Mouse (Mus musculus): ENCODE results near the gene Zfp950. TPM values are rescaled to one million over a fixed set of nuclear protein-coding genes. Genes with fewer than 3 reads are reported as not detected.
A peak's percentile ranks its signal among the peaks of the same experiment; 100 is the strongest.

Gene Zfp950
- total and polyA plus RNA-seq, 2 experiments, result 3.9 to 26.0 TPM

GRCm38 (mm10) chr19:61080251-61080749, 60.3 kb downstream of the Zfp950 start:
- Histone ChIP-seq H3K36me3 (ENCODE audit: control insufficient read depth, insufficient read depth, low read length) (peaks cover 6% of the 10 kb centered on the region), H3K9ac (ENCODE audit: low read depth, low read length) (no peak overlapping the region), H3K4me1 (ENCODE audit: control insufficient read depth, insufficient read depth, low read length) (0 out of 2 replicates have a peak, but pooled peaks cover 2% of the 10 kb centered on the region), H3K27me3 (ENCODE audit: control insufficient read depth, insufficient read depth, low read length) (no peaks in the 10 kb centered on the region), H3K27ac (replicated peaks; ENCODE audit: insufficient read depth, low read depth, low read length) (no peak overlapping the region), H3K4me3 (ENCODE audit: insufficient read depth, low read depth, low read length) (no peak overlapping the region), H3K79me2 (ENCODE audit: control insufficient read depth, insufficient read depth, low read length) (no peaks in the 10 kb centered on the region)
- 68% methylated on average over 5 of the region's 5 CpGs for WGBS
- no peak for TF ChIP-seq CTCF (IDR thresholded peaks at IDR 0.05; ENCODE audit: low read depth, low read length)
- TF ChIP-seq POLR2A (IDR thresholded peaks at IDR 0.05; ENCODE audit: extremely low read depth, insufficient read depth, low read length), result no peak
- peak; percentile 54 for DNase-seq (ENCODE audit: extremely low read depth, low read depth, low spot score)

GRCm38 (mm10) chr19:61078622-61079021, 62.0 kb downstream of the Zfp950 start:
- TF ChIP-seq POLR2A (IDR thresholded peaks at IDR 0.05; ENCODE audit: extremely low read depth, insufficient read depth, low read length) (no peak), CTCF (IDR thresholded peaks at IDR 0.05; ENCODE audit: low read depth, low read length) (no peak)
- H3K9ac ChIP-seq (ENCODE audit: low read depth, low read length), result no peak overlapping the region
- peaks cover 8% of the 10 kb centered on the region for H3K36me3 ChIP-seq (ENCODE audit: control insufficient read depth, insufficient read depth, low read length)
- H3K27me3 ChIP-seq (ENCODE audit: control insufficient read depth, insufficient read depth, low read length), result no peaks in the 10 kb centered on the region
- H3K27ac ChIP-seq (replicated peaks; ENCODE audit: insufficient read depth, low read depth, low read length), result no peak overlapping the region
- no peak overlapping the region for H3K4me3 ChIP-seq (ENCODE audit: insufficient read depth, low read depth, low read length)
- no peak for DNase-seq (ENCODE audit: extremely low read depth, low read depth, low spot score)
- H3K79me2 ChIP-seq (ENCODE audit: control insufficient read depth, insufficient read depth, low read length), result no peaks in the 10 kb centered on the region
- H3K4me1 ChIP-seq (ENCODE audit: control insufficient read depth, insufficient read depth, low read length), result 0 out of 2 replicates have a peak, but pooled peaks cover 2% of the 10 kb centered on the region
- WGBS, result 81% methylated on average over 3 of the region's 3 CpGs

GRCm38 (mm10) chr19:61065011-61065410, 75.6 kb downstream of the Zfp950 start:
- H3K36me3 ChIP-seq (ENCODE audit: control insufficient read depth, insufficient read depth, low read length), result peaks cover 1% of the 10 kb centered on the region

GRCm38 (mm10) chr19:61064386-61064785, 76.3 kb downstream of the Zfp950 start:
- no peak for DNase-seq (ENCODE audit: extremely low read depth, low read depth, low spot score)
- H3K9ac ChIP-seq (ENCODE audit: low read depth, low read length), result no peak overlapping the region
- peaks cover 3% of the 10 kb centered on the region; the same call in 1 of the 2 replicates for H3K4me1 ChIP-seq (ENCODE audit: control insufficient read depth, insufficient read depth, low read length)
- no peak overlapping the region for H3K4me3 ChIP-seq (ENCODE audit: insufficient read depth, low read depth, low read length)
- WGBS, result 96% methylated on average over 3 of the region's 3 CpGs
- H3K36me3 ChIP-seq (ENCODE audit: control insufficient read depth, insufficient read depth, low read length), result no peaks in the 10 kb centered on the region; the same call in 1 of the 2 replicates
- no peaks in the 10 kb centered on the region for H3K27me3 ChIP-seq (ENCODE audit: control insufficient read depth, insufficient read depth, low read length)
- no peaks in the 10 kb centered on the region; the same call in 1 of the 2 replicates for H3K79me2 ChIP-seq (ENCODE audit: control insufficient read depth, insufficient read depth, low read length)
- no peak overlapping the region for H3K27ac ChIP-seq (replicated peaks; ENCODE audit: insufficient read depth, low read depth, low read length)
- TF ChIP-seq CTCF (IDR thresholded peaks at IDR 0.05; ENCODE audit: low read depth, low read length) (no peak), POLR2A (IDR thresholded peaks at IDR 0.05; ENCODE audit: extremely low read depth, insufficient read depth, low read length) (no peak)

More at GRCm38 (mm10) chr19:61065011-61065410, 75.6 kb downstream of the Zfp950 start:
- Histone ChIP-seq H3K27ac (replicated peaks; ENCODE audit: insufficient read depth, low read depth, low read length) (no peak overlapping the region), H3K79me2 (ENCODE audit: control insufficient read depth, insufficient read depth, low read length) (no peaks in the 10 kb centered on the region; the same call in 1 of the 2 replicates), H3K27me3 (ENCODE audit: control insufficient read depth, insufficient read depth, low read length) (no peaks in the 10 kb centered on the region), H3K9ac (ENCODE audit: low read depth, low read length) (no peak overlapping the region), H3K4me3 (ENCODE audit: insufficient read depth, low read depth, low read length) (no peak overlapping the region), H3K4me1 (ENCODE audit: control insufficient read depth, insufficient read depth, low read length) (peaks cover 3% of the 10 kb centered on the region; the same call in 1 of the 2 replicates)
- no peak for TF ChIP-seq POLR2A (IDR thresholded peaks at IDR 0.05; ENCODE audit: extremely low read depth, insufficient read depth, low read length)
- no peak for TF ChIP-seq CTCF (IDR thresholded peaks at IDR 0.05; ENCODE audit: low read depth, low read length)
- DNase-seq (ENCODE audit: extremely low read depth, low read depth, low spot score), result no peak
- 86% methylated on average over 1 of the region's 1 CpGs for WGBS

GRCm38 (mm10) chr19:61057581-61057980, 83.1 kb downstream of the Zfp950 start:
- no peaks in the 10 kb centered on the region; the same call in 1 of the 2 replicates for H3K79me2 ChIP-seq (ENCODE audit: control insufficient read depth, insufficient read depth, low read length)
- no peak overlapping the region for H3K4me3 ChIP-seq (ENCODE audit: insufficient read depth, low read depth, low read length)
- H3K27ac ChIP-seq (replicated peaks; ENCODE audit: insufficient read depth, low read depth, low read length), result peak overlapping the region; percentile 53; the same call in 1 of the 2 replicates
- TF ChIP-seq CTCF (IDR thresholded peaks at IDR 0.05; ENCODE audit: low read depth, low read length) (no peak), POLR2A (IDR thresholded peaks at IDR 0.05; ENCODE audit: extremely low read depth, insufficient read depth, low read length) (no peak)
- no peaks in the 10 kb centered on the region for H3K27me3 ChIP-seq (ENCODE audit: control insufficient read depth, insufficient read depth, low read length)
- H3K9ac ChIP-seq (ENCODE audit: low read depth, low read length), result no peak overlapping the region
- WGBS, result 11% methylated on average over 3 of the region's 3 CpGs
- peaks cover 16% of the 10 kb centered on the region for H3K4me1 ChIP-seq (ENCODE audit: control insufficient read depth, insufficient read depth, low read length)
- DNase-seq (ENCODE audit: extremely low read depth, low read depth, low spot score), result peak; percentile 94
- no peaks in the 10 kb centered on the region for H3K36me3 ChIP-seq (ENCODE audit: control insufficient read depth, insufficient read depth, low read length)

- no peak for TF ChIP-seq POLR2A (IDR thresholded peaks at IDR 0.05; ENCODE audit: extremely low read depth, insufficient read depth, low read length)
- no peak for TF ChIP-seq CTCF (IDR thresholded peaks at IDR 0.05; ENCODE audit: low read depth, low read length)
- H3K36me3 ChIP-seq (ENCODE audit: control insufficient read depth, insufficient read depth, low read length), result no peaks in the 10 kb centered on the region
- 66% methylated on average over 5 of the region's 5 CpGs for whole genome bisulfite sequencing
- H3K79me2 ChIP-seq (ENCODE audit: control insufficient read depth, insufficient read depth, low read length), result no peaks in the 10 kb centered on the region
- H3K4me1 ChIP-seq (ENCODE audit: control insufficient read depth, insufficient read depth, low read length), result peaks cover 17% of the 10 kb centered on the region
- no peak overlapping the region for H3K9ac ChIP-seq (ENCODE audit: low read depth, low read length)
- H3K27ac ChIP-seq (replicated peaks; ENCODE audit: insufficient read depth, low read depth, low read length), result no peak overlapping the region
- H3K4me3 ChIP-seq (ENCODE audit: insufficient read depth, low read depth, low read length), result no peak overlapping the region
- no peak for DNase-seq (ENCODE audit: extremely low read depth, low read depth, low spot score)
- H3K27me3 ChIP-seq (ENCODE audit: control insufficient read depth, insufficient read depth, low read length), result no peaks in the 10 kb centered on the region
These were observed 83.7 kb downstream of the Zfp950 start for GRCm38 (mm10) chr19:61056783-61057410.

All from liver, adult 2 months (tissue).